Mouse (Mus musculus) neural tube, embryonic 11.5 days (tissue): ENCODE results near the gene Gm20481. TPM values are rescaled to one million over a fixed set of nuclear protein-coding genes. Genes with fewer than 3 reads are reported as not detected.
"Not testable (repeated sequence)": the region's sequence is repeated elsewhere in the genome, so short reads cannot be mapped to it uniquely, and the experiment has no call there.

Experiments
- ATAC-seq: fragments of 200-750 bp; cut with Nextera tagmentation; 2 replicates; pipeline ENCODE4 v1.8.0; 2017; ENCODE audit warnings: moderate number of reproducible peaks, mild to moderate bottlenecking, moderate TSS enrichment, moderate library complexity; ENCODE audit not compliant: insufficient read depth, low FRiP score, low TSS enrichment
- DNase-seq: peaks from one replicate; pipeline ENCODE4 v3.0.0-alpha.2; 2015; ENCODE audit warnings: low spot score
- H3K27ac ChIP-seq: fragments of 300-500 bp; sonication (generic); 2 replicates; pipeline ENCODE4 v1.5.1; 2014; ENCODE audit warnings: low read depth, mild to moderate bottlenecking, low read length
- H3K27me3 ChIP-seq: fragments of 300-500 bp; sonication (generic); 2 replicates; pipeline ENCODE4 v1.6.1; 2014; ENCODE audit warnings: mild to moderate bottlenecking, low read length, mixed read lengths; ENCODE audit not compliant: control insufficient read depth, insufficient read depth
- H3K36me3 ChIP-seq: fragments of 300-500 bp; sonication (generic); 2 replicates; pipeline ENCODE4 v1.6.1; 2014; ENCODE audit warnings: mild to moderate bottlenecking, low read length, moderate library complexity, mixed read lengths; ENCODE audit not compliant: control insufficient read depth, insufficient read depth
- H3K4me1 ChIP-seq: fragments of 300-500 bp; sonication (generic); 2 replicates; pipeline ENCODE4 v1.6.1; 2014; ENCODE audit warnings: low read length, mixed read lengths; ENCODE audit not compliant: control insufficient read depth, insufficient read depth
- H3K4me2 ChIP-seq: fragments of 300-500 bp; sonication (generic); 2 replicates; pipeline ENCODE4 v1.6.1; 2014; ENCODE audit warnings: low read depth, mild to moderate bottlenecking, moderate library complexity
- H3K4me3 ChIP-seq: fragments of 300-500 bp; sonication (generic); 2 replicates; pipeline ENCODE4 v1.5.1; 2014; ENCODE audit warnings: low read depth, low read length
- H3K9ac ChIP-seq: fragments of 300-500 bp; sonication (generic); 2 replicates; pipeline ENCODE4 v1.6.1; 2014; ENCODE audit warnings: mild to moderate bottlenecking, low read length
- H3K9me3 ChIP-seq: fragments of 300-500 bp; sonication (generic); 2 replicates; pipeline ENCODE4 v1.6.1; 2016; ENCODE audit warnings: low read length; ENCODE audit not compliant: control insufficient read depth
- WGBS: fragments of 180-500 bp; shearing (Covaris S2); extraction: QIAGEN DNeasy Blood & Tissue Kit; methylation state at CpG from one replicate; pipeline ENCODE4 v1.1.7; 2014; 5-methylcytosine and 5-hydroxymethylcytosine counted together
- polyA plus RNA-seq: library from polyadenylated mRNA; unstranded; fragments of >200 nt; fragmentation: Nextera tagmentation; extraction: Ambion mirVana; gene quantifications from 2 replicates; pipeline ENCODE4 v1.2.1, GENCODE M21; 2014

The Gm20481 gene
- polyA plus RNA-seq, 1 experiment from 2014 or later: not detected

- Histone ChIP-seq H3K27me3 (peaks cover 7% of the 10 kb centered on the region; the same call in 1 of the 2 replicates), H3K27ac (no peak overlapping the region), H3K9me3 (no peaks in the 10 kb centered on the region), H3K4me1 (peaks cover 3% of the 10 kb centered on the region; the same call in 1 of the 2 replicates), H3K4me2 (no peak overlapping the region), H3K4me3 (no peak overlapping the region), H3K36me3 (no peaks in the 10 kb centered on the region), H3K9ac (no peak overlapping the region)
- ATAC-seq (no peak), DNase-seq (no peak)
These were observed 8.8 kb upstream of the Gm20481 start for GRCm38 (mm10) chr17:34960702-34961493.

- Histone ChIP-seq H3K27ac (no peak overlapping the region), H3K9ac (no peak overlapping the region), H3K4me1 (peaks cover 3% of the 10 kb centered on the region; the same call in 1 of the 2 replicates), H3K9me3 (no peaks in the 10 kb centered on the region), H3K4me2 (no peak overlapping the region), H3K36me3 (no peaks in the 10 kb centered on the region), H3K27me3 (peaks cover 4% of the 10 kb centered on the region; the same call in 1 of the 2 replicates), H3K4me3 (no peak overlapping the region)
- no peak for DNase-seq
- 47% methylated on average over 3 of the region's 3 CpGs for WGBS
- ATAC-seq: no peak
These were observed 7.6 kb upstream of the Gm20481 start for GRCm38 (mm10) chr17:34962125-34962524.

DNA sequence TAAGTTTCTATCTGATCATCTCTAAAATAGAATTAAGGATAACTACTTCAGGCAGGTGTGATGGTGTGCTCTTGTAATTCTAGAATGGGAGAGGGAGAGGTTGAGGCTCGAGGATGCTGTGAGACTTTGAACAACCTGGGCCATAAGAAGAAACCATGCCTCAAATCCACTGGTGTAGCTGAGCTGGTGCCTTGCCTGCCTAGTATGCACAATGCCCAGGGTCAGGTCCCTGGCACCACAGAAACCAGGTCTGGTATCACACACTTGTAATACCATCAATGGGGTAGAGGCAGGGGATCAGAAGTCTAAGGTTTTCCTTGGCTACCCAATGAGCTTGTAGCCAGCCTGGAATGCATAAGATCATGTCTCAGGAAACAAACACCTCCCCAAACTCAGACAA is 6.9 kb upstream of the Gm20481 start:
- Histone ChIP-seq H3K36me3 (no peaks in the 10 kb centered on the region), H3K4me2 (no peak overlapping the region), H3K4me3 (no peak overlapping the region), H3K4me1 (peaks cover 3% of the 10 kb centered on the region; the same call in 1 of the 2 replicates), H3K9me3 (no peaks in the 10 kb centered on the region), H3K27ac (no peak overlapping the region), H3K9ac (no peak overlapping the region), H3K27me3 (peaks cover 5% of the 10 kb centered on the region)
- WGBS: 57% methylated on average over 1 of the region's 1 CpGs
- ATAC-seq (no peak), DNase-seq (no peak)

- no peak for ATAC-seq
- H3K36me3 ChIP-seq: no peaks in the 10 kb centered on the region
- no peak for DNase-seq
- 29% methylated on average over 1 of the region's 1 CpGs for WGBS
- H3K4me3 ChIP-seq: no peak overlapping the region
- no peaks in the 10 kb centered on the region for H3K9me3 ChIP-seq
- no peak overlapping the region for H3K27ac ChIP-seq
- H3K4me1 ChIP-seq: peaks cover 3% of the 10 kb centered on the region; the same call in 1 of the 2 replicates
- H3K4me2 ChIP-seq: no peak overlapping the region
- peaks cover 23% of the 10 kb centered on the region for H3K27me3 ChIP-seq
- peak overlapping the region; percentile 22; the same call in 1 of the 2 replicates for H3K9ac ChIP-seq
These were observed 5.1 kb upstream of the Gm20481 start for GRCm38 (mm10) chr17:34964640-34965049.

DNA sequence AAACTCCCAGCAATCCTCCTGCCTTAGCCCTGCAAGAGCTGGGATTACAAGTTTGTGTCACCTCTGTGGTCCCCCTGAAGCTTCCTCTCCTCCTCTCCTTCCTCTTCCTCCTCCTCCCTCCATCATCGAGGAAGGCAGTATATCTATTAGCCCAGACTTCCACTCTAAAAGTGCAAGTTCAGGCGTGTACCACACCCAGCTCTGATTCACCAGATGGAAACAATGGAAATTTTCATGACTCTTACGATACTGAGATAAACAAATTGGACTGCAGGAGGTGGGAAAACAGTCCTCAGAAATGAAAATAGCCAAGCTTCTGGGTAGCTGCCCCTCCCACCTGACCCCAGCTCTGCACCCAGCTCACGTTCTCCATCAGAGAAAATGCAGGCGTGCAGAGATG is 4.1 kb upstream of the Gm20481 start:
- H3K4me2 ChIP-seq: no peak overlapping the region
- no peak overlapping the region for H3K9ac ChIP-seq
- ATAC-seq (no peak), DNase-seq (no peak)
- no peaks in the 10 kb centered on the region for H3K4me1 ChIP-seq
- H3K27me3 ChIP-seq: peaks cover 21% of the 10 kb centered on the region
- H3K9me3 ChIP-seq: no peaks in the 10 kb centered on the region
- 74% methylated on average over 5 of the region's 5 CpGs for WGBS
- H3K36me3 ChIP-seq: no peaks in the 10 kb centered on the region
- no peak overlapping the region for H3K27ac ChIP-seq
- H3K4me3 ChIP-seq: no peak overlapping the region

DNA sequence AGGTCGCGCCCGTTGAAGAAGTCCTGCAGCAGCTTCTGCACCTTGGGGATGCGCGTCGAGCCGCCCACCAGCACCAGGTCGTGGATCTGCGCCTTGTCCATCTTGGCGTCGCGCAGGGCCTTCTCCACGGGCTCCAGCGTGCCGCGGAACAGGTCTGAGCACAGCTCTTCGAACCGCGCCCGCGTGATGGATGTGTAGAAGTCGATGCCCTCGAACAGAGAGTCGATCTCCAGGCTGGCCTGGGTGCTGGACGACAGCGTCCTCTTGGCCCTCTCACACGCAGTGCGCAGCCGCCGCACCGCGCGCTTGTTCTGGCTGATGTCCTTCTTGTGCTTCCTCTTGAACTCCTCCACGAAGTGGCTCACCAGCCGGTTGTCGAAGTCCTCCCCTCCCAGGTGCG is 1.1 kb downstream of the Gm20481 start:
- H3K4me2 ChIP-seq, H3K36me3 ChIP-seq, H3K27ac ChIP-seq, H3K9ac ChIP-seq, H3K4me3 ChIP-seq, H3K4me1 ChIP-seq, H3K9me3 ChIP-seq, ATAC-seq, DNase-seq: not testable (repeated sequence)
- H3K27me3 ChIP-seq: peaks cover 21% of the 10 kb centered on the region
- WGBS: 23% methylated on average over 7 of the region's 37 CpGs

DNA sequence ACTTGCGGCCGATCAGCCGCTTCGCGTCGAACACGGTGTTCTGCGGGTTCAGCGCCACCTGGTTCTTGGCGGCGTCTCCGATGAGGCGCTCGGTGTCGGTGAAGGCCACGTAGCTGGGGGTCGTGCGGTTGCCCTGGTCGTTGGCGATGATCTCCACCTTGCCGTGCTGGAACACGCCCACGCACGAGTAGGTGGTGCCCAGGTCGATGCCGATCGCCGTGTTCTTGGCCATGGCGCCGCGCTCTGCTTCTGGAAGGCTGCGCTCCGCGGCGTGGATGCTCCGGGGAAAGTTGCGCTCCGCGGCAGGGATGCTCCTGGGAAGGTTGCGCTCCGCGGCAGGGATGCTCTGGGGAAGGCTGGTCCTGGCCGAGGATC is 2.0 kb downstream of the Gm20481 start:
- peaks cover 21% of the 10 kb centered on the region for H3K27me3 ChIP-seq
- not testable (repeated sequence) for H3K9ac ChIP-seq
- 0% methylated on average over 6 of the region's 43 CpGs for WGBS

DNA sequence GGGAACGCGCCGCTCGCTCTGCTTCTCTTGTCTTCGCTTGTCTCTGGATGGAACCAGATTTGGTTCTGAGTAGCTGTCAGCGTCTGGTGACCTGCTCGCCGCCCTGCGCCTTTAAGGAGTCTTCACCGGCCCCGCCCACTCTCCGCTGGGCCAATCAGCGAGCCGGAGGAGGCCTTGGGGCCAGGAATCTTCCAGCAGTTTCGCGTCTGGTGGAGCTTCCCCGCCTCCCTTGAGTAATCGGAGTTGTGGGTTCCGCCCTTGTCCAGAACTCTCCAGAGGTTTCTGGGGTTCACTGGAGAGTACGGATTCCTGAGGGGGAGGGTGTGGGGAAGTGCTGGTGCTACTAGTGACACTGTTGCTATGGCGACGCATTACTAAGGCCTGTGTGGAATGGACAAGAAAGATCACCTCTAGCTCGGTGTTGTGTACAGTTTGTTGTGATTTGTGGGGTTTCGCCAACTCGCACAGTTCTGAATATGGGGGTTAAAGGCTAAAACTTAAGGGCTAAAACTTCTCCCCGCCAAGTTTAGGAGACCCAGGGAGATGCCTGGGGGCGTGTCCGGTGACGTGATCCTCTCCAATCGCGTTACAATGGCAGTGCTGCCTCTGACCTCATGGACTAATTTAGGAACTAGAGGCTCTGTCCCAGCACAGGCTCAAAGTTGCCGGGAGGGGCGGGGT is 2.5 kb downstream of the Gm20481 start, which contains the start of the genes Hspa1a and Hspa1l:
Gene Hspa1a (minus strand): TSS at position 88 of the 681 bp plus-strand sequence.
Gene Hspa1l (plus strand): TSS at position 635 of the 681 bp plus-strand sequence.
- H3K9me3 ChIP-seq, H3K36me3 ChIP-seq, H3K27ac ChIP-seq, H3K4me1 ChIP-seq: not testable (repeated sequence)
- Histone ChIP-seq H3K4me2 (peak within 1 kb of the TSS; percentile 69), H3K9ac (peak within 1 kb of the TSS; percentile 31; the same call in 1 of the 2 replicates), H3K4me3 (peak within 1 kb of the TSS; percentile 36), H3K27me3 (peaks cover 21% of the 10 kb centered on the region)
- ATAC-seq (peak; percentile 90), DNase-seq (peak; percentile 66)
- under 1% methylated on average over 28 of the region's 33 CpGs for WGBS

More for the DNA sequence above, 2.0 kb downstream of the Gm20481 start:
- not testable (repeated sequence) for H3K4me1 ChIP-seq, DNase-seq, H3K9me3 ChIP-seq, H3K36me3 ChIP-seq, H3K27ac ChIP-seq
- peak overlapping the region; percentile 25; the same call in 1 of the 2 replicates for H3K4me3 ChIP-seq
- ATAC-seq: peak; percentile 43; the same call in 1 of the 2 replicates
- peak overlapping the region; percentile 69 for H3K4me2 ChIP-seq
